Mouse (Mus musculus) erythroblast, adult 5-6 weeks (primary cell): Measurements from ENCODE around the gene Bola2. TPM values are rescaled to one million over a fixed set of nuclear protein-coding genes. Genes with fewer than 3 reads are reported as not detected.
"Not testable (repeated sequence)": the region's sequence is repeated elsewhere in the genome, so short reads cannot be mapped to it uniquely, and the experiment has no call there.

ENCODE experiments used
- ATAC-seq: replicated peaks from 2 replicates; pipeline ENCODE4 v1.8.0; 2016; ENCODE audit warnings: moderate number of reproducible peaks, mild to moderate bottlenecking, moderate TSS enrichment, inconsistent platforms; ENCODE audit not compliant: poor library complexity, low FRiP score, severe bottlenecking
- total RNA-seq, 2 experiments: library from RNA; stranded (forward) in 1 of 2; stranded (reverse) in 1 of 2; fragments of 150-400 nt in 1 of 2; fragments of 200-764, 138-1000 nt in 1 of 2; gene quantifications; 2 replicates each; pipeline versions ENCODE4 v1.2.3 to v1.2.4; 2015 to 2017; ENCODE audit warnings: low replicate concordance in 2 of 2

The Bola2 gene
- total RNA-seq, 2 experiments from 2014 or later, result 11.6 to 13.4 TPM

DNA sequence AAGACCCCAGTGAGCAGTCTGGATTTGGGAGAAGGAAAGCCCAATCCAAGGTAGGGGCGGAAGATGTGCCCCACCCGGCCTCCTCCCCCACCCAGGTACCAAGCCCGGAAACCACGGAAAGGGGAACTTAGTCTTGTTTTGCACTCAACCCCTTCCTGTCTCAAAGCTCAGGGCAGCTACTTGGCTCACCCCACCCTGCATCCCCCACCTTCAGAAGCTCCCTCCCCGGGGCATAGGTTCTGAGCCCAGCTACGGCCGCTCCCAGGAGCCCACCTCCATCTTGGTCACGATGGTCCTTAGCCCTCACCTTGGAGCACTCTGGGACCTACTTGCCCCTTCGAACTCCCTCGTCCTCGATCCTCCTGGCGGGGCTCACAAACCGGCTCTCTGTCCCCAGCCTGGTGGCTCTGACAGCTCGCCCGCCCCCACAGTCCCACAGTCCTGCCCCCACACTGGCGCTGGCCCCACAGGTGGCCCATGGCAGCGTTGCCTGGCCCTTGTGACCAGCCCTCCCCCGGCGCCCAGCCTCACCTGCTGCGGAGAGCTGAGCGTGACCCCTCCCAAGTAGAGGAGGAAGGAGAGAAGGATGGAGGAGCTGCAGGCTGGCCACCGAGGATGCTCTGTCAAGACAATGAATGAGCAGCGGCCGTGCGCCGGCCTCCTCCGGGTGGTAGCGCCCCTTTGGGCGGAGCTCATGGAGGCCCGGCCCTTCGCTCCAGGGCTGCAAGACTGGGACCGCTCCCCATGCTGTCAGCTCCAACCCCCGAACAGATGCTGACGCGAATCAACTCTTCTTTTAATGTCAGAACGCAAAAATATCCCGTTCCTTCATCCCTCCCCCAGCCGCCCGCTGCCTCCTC is 9.2 kb downstream of the Bola2 start:
- ATAC-seq, result no peak

DNA sequence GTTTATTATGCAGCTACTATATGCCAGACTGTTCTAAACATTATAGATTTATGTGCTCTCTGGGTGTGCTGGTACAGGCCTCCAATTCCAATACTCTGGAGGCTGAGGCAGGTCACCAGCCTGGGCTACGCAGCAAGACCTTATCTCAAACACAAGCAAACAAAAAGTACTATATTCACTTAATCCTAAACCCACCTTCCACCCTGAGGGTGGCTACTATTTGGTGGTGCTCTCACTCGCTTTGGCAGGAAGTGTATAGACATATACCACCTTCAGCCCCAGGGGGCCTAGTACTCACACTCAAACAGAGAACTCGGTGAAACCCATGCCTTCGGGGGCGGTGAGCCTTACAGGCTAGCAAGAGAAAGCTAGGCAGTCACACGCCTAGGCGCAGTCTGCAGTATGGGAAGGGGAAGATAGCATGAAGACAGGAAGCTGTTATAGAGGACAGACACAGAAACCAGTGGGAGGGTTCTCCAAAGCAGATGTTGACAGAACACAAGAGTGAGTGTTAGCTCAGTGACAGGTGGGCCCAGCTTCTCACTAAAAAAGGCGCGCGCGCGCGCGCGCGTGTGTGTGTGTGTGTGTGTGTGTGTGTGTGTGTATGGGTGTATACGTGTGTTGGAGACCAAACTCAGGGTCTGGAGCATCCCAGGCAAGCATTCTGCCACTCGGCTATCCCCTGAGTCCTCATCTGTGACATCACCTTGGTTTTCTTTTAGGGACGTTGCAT is 12.4 kb downstream of the Bola2 start, which contains the start of gene Coro1a:
Gene Coro1a, minus strand, starts transcription at position 346 of the 733 bp plus-strand sequence.
- no peak for ATAC-seq

- ATAC-seq, result no peak
Measured at GRCm38 (mm10) chr7:126708175-126708952, 13.2 kb downstream of the Bola2 start.

DNA sequence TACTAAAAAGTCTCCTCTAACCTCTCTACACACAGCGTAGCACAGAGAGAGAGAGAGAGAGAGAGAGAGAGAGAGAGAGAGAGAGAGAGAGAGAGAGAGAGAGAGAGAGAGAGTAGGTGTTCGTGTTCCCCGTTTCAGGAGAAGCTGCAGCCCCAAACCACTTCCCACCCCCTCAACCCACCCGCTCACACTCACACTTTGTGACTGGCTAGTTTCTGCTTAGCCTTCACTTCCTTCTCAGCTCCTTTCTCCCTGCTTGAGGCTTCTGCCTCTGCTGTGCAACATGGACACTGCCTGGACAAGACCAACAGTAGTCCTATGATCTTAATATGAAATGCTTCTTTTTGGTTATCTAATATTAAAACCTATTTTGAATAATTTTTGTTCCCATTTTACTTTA is 15.1 kb downstream of the Bola2 start:
- no peak for ATAC-seq

DNA sequence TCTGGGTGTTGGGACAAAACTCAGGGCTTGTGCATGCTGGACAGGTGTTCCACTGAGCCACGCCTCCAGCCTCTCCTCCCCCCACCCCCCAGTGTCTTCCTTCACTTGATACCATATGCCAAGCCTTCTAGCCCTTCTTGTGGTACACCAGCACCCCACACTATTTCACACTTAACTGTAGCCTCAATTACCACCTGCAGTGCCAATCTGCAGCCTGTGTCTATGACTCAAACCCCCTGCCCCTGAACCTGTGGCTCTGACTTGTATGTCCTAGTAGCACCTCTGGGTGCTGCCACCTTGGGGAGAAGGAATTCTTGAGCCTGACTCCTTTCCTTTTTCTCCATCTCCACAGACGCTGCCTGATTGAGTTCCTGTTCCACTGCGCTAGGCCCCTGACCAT is 16.7 kb downstream of the Bola2 start:
- no peak for ATAC-seq

GRCm38 (mm10) chr7:126715679-126716078 is 20.5 kb downstream of the Bola2 start:
- no peak for ATAC-seq

- ATAC-seq, result no peak
Measured at GRCm38 (mm10) chr7:126717566-126717965, 22.4 kb downstream of the Bola2 start.

DNA sequence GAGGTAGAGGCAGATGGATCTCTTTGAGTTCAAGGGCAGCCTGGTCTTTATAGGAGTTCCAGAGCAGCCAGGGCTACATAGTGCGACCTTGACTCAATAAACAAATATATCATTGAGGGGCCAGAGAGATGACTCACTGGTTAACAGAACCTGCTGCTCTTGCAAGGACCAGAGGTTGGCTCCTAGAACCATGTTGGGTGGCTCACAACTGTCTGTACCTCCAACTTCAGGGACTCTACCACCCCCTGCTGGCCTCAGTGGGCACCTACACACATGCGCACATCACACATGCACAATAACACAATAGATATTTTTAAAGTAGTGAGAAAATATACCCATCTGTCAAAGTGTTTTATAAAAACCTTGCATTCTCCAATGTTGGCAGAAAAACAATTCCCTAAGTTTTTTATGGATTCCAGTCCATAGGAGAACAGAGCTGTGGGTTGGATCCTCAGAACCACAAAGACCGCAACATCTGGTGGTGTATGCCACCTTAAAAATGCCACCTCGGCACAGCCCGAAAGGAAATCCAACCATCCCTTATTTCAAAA is 23.7 kb downstream of the Bola2 start:
- ATAC-seq, result peak; percentile 69; the same call in 1 of the 2 replicates

GRCm38 (mm10) chr7:126721635-126722034 is 26.4 kb downstream of the Bola2 start:
- ATAC-seq, result no peak

DNA sequence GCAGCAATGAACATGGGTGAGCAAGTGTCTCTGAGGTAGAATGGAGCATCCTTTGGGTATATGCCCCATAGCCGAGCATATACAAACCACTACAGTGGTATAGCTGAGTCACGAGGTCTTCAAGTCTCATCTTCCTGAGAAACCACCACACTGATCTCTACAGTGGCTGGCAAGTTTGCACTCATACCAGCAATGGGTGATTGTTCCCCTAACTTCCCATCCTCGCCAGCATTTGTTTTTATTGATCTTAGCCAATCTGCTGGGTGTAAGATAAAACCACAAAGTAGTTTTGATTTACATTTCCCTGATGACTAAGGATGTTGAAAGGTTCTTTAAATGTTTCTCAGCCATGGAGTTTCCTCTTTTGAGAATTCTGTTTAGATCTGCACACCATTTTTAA is 29.9 kb downstream of the Bola2 start:
- ATAC-seq, result no peak

DNA sequence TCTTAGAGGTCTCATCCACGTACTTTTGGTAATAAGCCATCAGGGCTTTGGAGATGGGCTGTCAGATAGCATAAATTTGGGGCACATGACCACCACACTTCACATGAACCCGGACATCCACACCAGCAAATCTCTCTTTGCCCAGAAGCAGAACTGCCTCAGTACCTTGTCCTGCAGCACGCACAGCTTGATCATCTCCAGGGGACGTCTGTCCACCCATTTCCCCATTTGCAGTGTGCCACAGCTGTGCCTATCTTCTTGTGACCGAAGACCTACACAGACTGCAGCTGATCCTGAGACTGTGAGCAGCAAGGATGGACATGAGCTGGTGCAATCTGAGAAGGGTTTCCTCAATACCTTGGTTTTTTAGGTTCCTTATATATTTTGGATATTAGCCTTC is 30.5 kb downstream of the Bola2 start:
- ATAC-seq, result no peak

DNA sequence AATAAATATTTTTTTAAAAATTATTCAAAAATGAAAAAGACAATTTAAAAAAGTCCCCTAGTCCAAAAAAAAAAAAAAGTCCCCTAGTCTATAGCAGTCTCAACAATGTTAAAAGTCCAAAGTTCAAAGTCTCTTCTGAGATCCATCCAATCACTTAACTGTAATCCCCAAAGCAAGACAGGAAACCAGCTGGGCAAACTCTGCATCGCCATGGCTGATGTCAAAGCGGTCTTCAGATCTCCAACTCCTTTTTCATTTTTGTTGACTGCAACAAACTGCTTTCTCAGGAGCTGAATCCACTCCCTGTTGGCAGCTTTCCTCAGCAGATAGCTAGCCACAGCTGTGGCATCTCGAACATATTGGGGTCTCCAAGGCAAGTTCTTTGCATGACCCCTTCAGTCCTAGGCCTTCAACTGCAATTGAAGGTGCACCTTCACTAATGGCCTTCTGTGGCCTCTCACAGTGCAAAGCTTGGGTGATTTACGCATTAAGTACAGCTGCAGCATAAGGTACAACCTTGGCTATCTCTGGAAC is 35.1 kb downstream of the Bola2 start:
- ATAC-seq, result not testable (repeated sequence)

GRCm38 (mm10) chr7:126736122-126736521 is 40.9 kb downstream of the Bola2 start:
- no peak for ATAC-seq

GRCm38 (mm10) chr7:126739551-126739950 is 44.4 kb downstream of the Bola2 start:
- ATAC-seq, result no peak

DNA sequence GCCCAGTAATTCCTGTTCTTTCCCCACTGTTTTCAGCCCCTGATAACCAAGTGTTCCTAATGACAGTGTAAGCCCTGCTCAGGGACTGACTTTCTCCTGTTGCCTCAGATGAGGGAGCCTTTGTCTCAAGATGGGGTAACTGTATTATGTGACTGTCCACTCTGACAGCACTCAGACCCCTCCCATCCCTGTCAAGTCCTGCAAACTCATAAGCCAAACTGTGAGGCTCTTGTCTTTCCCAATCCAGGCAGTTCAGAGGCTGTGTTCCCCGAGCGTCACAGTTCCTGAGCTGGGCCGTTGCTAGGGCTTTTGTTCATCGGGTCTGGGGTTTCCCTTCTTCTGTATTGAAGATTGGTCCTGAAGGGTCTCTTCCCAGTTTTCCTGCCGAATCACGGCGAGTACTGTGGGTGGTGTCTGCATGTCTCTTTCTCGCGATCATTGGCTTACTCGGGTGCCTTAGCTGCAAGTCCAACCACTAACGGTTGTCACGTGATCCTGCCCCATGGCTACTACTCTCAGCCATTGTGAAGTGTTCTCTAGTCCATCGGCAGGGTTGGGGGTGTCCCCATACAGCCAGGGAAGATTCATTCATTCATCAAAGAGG is 45.0 kb downstream of the Bola2 start:
- no peak for ATAC-seq

- no peak for ATAC-seq
Measured at GRCm38 (mm10) chr7:126740977-126741376, 45.8 kb downstream of the Bola2 start.

GRCm38 (mm10) chr7:126741452-126741851 is 46.3 kb downstream of the Bola2 start:
- no peak for ATAC-seq

DNA sequence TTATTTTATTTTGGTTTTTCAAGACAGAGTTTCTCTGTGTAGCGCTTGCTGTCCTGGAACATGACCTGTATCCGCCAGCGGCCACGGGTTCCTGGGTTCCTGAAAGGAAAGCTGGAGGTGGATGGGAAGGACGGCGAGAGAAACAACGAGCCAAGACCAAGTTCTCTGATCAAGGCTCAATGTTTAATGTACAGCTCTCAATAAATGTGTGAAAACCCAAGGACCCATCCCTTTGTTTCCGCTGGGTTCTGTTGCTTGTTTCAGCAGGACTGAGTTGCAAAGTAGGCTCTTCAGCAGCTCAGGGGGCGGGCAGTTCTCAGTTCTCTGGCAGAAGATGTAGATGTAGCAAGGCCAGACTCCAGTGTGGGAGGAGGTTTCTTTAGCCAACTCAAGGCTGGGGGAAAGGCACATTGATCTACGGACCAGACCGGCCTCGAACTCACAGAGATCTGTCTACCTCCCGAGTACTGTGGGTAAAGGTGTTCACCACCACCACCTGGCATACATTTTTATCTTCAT is 46.8 kb downstream of the Bola2 start:
- no peak for ATAC-seq

- ATAC-seq, result no peak
Measured at GRCm38 (mm10) chr7:126746066-126746465, 50.9 kb downstream of the Bola2 start.
